Mouse (Mus musculus) hindbrain, embryonic 15.5 days (tissue): ENCODE data around the gene Arrb2. TPM values are rescaled to one million over a fixed set of nuclear protein-coding genes. Genes with fewer than 3 reads are reported as not detected.
"Not testable (repeated sequence)": the region's sequence is repeated elsewhere in the genome, so short reads cannot be mapped to it uniquely, and the experiment has no call there.

Source experiments
- ATAC-seq: fragments of 200-750 bp; cut with Nextera tagmentation; 2 replicates; pipeline ENCODE4 v1.8.0; 2017; ENCODE audit warnings: low read depth, moderate number of reproducible peaks, moderate TSS enrichment; ENCODE audit not compliant: low FRiP score
- H3K27ac ChIP-seq: fragments of 300-500 bp; sonication (generic); replicated peaks from 2 replicates; pipeline ENCODE4 v1.5.1; 2015; ENCODE audit warnings: mild to moderate bottlenecking, inconsistent platforms
- H3K27me3 ChIP-seq: fragments of 300-500 bp; sonication (generic); 2 replicates; pipeline ENCODE4 v1.6.1; 2015; ENCODE audit warnings: control low read depth, inconsistent platforms
- H3K36me3 ChIP-seq: fragments of 300-500 bp; sonication (generic); 2 replicates; pipeline ENCODE4 v1.6.1; 2015; ENCODE audit warnings: control low read depth, inconsistent platforms
- H3K4me1 ChIP-seq: fragments of 300-500 bp; sonication (generic); replicated peaks from 2 replicates; pipeline ENCODE4 v1.6.1; 2015; ENCODE audit warnings: control low read depth, inconsistent platforms
- H3K4me2 ChIP-seq: fragments of 300-500 bp; sonication (generic); 2 replicates; pipeline ENCODE4 v1.6.1; 2015; ENCODE audit warnings: moderate library complexity, mild to moderate bottlenecking, inconsistent platforms
- H3K4me3 ChIP-seq: fragments of 300-500 bp; sonication (generic); 2 replicates; pipeline ENCODE4 v1.5.1; 2015; ENCODE audit warnings: mild to moderate bottlenecking, inconsistent platforms
- H3K9ac ChIP-seq: fragments of 300-500 bp; sonication (generic); 2 replicates; pipeline ENCODE4 v1.6.1; 2015; ENCODE audit warnings: inconsistent platforms
- H3K9me3 ChIP-seq: fragments of 300-500 bp; sonication (generic); 2 replicates; pipeline ENCODE4 v1.6.1; 2016; ENCODE audit warnings: control low read depth, inconsistent platforms
- WGBS: fragments of 180-500 bp; shearing (Covaris S2); methylation state at CpG from one replicate; pipeline ENCODE4 v1.1.7; 2015; 5-methylcytosine and 5-hydroxymethylcytosine counted together
- polyA plus RNA-seq: library from polyadenylated mRNA; unstranded; fragments of >200 nt; fragmentation: Nextera tagmentation; extraction: Ambion mirVana; gene quantifications from 2 replicates; pipeline ENCODE4 v1.2.1, GENCODE M21; 2015

Gene Arrb2
- polyA plus RNA-seq: 50.3 and 57.5 TPM in 2 replicates

- H3K27me3 ChIP-seq: no peaks in the 10 kb centered on the region
- H3K27ac ChIP-seq: peak within 1 kb of the TSS; percentile 93
- WGBS: under 1% methylated on average over 68 of the region's 75 CpGs
- H3K4me2 ChIP-seq: peak within 1 kb of the TSS; percentile 78
- H3K9ac ChIP-seq: peak within 1 kb of the TSS; percentile 90
- peak; percentile 97 for ATAC-seq
- peaks cover 36% of the 10 kb centered on the region for H3K4me1 ChIP-seq
- H3K4me3 ChIP-seq: peak within 1 kb of the TSS; percentile 82
- H3K36me3 ChIP-seq: peaks cover 13% of the 10 kb centered on the region
- H3K9me3 ChIP-seq: no peaks in the 10 kb centered on the region
Measured at GRCm38 (mm10) chr11:70432048-70432894, at the start of gene Arrb2. Gene Arrb2 (plus strand): TSS chr11:70432635.

GRCm38 (mm10) chr11:70384136-70384535, 48.3 kb upstream of the Arrb2 start:
- Histone ChIP-seq H3K36me3 (0 out of 2 replicates have a peak, but pooled peaks cover 3% of the 10 kb centered on the region), H3K27me3 (no peaks in the 10 kb centered on the region), H3K9ac (no peak overlapping the region), H3K4me1 (no peaks in the 10 kb centered on the region), H3K9me3 (no peaks in the 10 kb centered on the region), H3K27ac (no peak overlapping the region), H3K4me3 (no peak overlapping the region), H3K4me2 (no peak overlapping the region)
- WGBS: 88% methylated on average over 3 of the region's 3 CpGs
- no peak for ATAC-seq

DNA sequence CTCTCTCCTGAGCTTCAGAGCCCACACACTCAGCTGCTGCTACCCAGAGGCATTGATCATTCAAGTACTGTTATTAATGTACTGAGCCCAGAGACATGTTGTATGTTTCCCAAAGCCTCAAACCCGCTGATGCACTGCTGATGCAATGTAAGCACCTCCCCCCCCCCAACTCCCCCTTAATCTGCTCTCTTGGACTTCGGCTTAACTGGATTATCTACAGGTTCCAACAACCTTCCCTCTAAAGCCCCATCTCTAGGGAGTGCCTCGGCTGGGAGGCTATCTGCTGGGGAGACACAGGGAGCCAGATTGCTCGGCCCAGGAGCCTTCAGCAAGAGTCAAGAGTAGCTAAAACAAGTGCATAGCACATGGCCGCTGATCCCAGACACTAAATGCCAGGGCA, 45.0 kb upstream of the Arrb2 start:
- H3K9ac ChIP-seq: no peak overlapping the region
- no peaks in the 10 kb centered on the region for H3K27me3 ChIP-seq
- peaks cover 16% of the 10 kb centered on the region for H3K36me3 ChIP-seq
- no peak for ATAC-seq
- H3K27ac ChIP-seq: no peak overlapping the region
- H3K4me3 ChIP-seq: no peak overlapping the region
- H3K4me2 ChIP-seq: no peak overlapping the region
- H3K4me1 ChIP-seq: no peaks in the 10 kb centered on the region
- no peaks in the 10 kb centered on the region for H3K9me3 ChIP-seq
- WGBS: 89% methylated on average over 5 of the region's 5 CpGs

- no peaks in the 10 kb centered on the region for H3K27me3 ChIP-seq
- H3K4me2 ChIP-seq: no peak overlapping the region
- peaks cover 30% of the 10 kb centered on the region for H3K36me3 ChIP-seq
- no peak overlapping the region for H3K27ac ChIP-seq
- no peak overlapping the region for H3K9ac ChIP-seq
- H3K4me1 ChIP-seq: no peaks in the 10 kb centered on the region
- 84% methylated on average over 5 of the region's 5 CpGs for WGBS
- no peaks in the 10 kb centered on the region for H3K9me3 ChIP-seq
- no peak overlapping the region for H3K4me3 ChIP-seq
- ATAC-seq: no peak
Measured at GRCm38 (mm10) chr11:70389421-70389820, 43.0 kb upstream of the Arrb2 start.

DNA sequence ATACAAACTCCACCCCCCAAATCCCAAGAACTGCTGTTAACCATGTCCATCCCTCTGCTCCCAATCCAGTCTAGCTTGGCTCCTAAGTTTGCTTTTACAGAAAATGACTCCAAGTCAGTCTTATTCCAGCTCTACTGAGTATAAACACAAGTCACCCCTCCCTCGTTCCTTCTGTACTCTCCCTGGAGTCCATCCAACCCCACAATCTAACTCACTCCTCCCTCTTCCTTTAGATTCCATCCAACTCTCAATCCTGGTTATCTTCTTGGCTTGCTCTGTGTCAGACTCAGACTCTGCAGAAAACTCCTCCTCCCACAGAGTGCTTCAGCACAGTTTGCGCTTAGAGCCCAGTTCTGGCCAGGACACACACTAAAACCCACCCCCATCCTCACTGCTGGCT, 28.8 kb upstream of the Arrb2 start:
- no peak for ATAC-seq
- H3K27me3 ChIP-seq: no peaks in the 10 kb centered on the region
- H3K4me1 ChIP-seq: peaks cover 15% of the 10 kb centered on the region
- no peaks in the 10 kb centered on the region for H3K9me3 ChIP-seq
- no peak overlapping the region for H3K4me2 ChIP-seq
- no peak overlapping the region for H3K9ac ChIP-seq
- no peak overlapping the region for H3K27ac ChIP-seq
- H3K36me3 ChIP-seq: peaks cover 38% of the 10 kb centered on the region
- 85% methylated on average over 2 of the region's 2 CpGs for WGBS
- no peak overlapping the region for H3K4me3 ChIP-seq

GRCm38 (mm10) chr11:70409594-70410296, 22.7 kb upstream of the Arrb2 start, which contains the start of gene Pelp1:
Gene Pelp1 (minus strand): TSS chr11:70410031.
- Histone ChIP-seq H3K27ac (peak within 1 kb of the TSS; percentile 72), H3K4me2 (peak within 1 kb of the TSS; percentile 83), H3K36me3 (0 out of 2 replicates have a peak, but pooled peaks cover 6% of the 10 kb centered on the region), H3K9me3 (no peaks in the 10 kb centered on the region), H3K27me3 (no peaks in the 10 kb centered on the region), H3K4me1 (peaks cover 26% of the 10 kb centered on the region), H3K9ac (peak within 1 kb of the TSS; percentile 92), H3K4me3 (peak within 1 kb of the TSS; percentile 83)
- WGBS: under 1% methylated on average over 59 of the region's 59 CpGs
- peak; percentile 99 for ATAC-seq

DNA sequence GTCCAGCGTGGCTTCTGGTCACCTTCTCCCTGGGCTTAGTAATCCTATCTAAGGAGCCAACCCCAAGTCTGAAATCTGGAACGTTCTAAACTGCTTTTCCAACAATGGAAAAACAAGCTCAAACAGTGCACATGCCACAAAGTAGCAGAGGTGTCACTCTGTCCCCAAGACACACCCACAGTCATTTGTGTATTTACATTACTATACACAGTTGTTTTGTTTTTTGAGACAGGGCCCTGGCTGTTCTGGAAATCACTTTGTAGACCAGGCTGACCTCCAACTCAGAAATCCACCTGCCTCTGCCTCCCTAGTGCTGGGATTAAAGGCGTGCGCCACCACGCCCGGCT, 22.2 kb upstream of the Arrb2 start:
- 0 out of 2 replicates have a peak, but pooled peaks cover 3% of the 10 kb centered on the region for H3K36me3 ChIP-seq
- peak overlapping the region; percentile 92 for H3K9ac ChIP-seq
- peak overlapping the region; percentile 83 for H3K4me3 ChIP-seq
- WGBS: 64% methylated on average over 6 of the region's 6 CpGs
- H3K27me3 ChIP-seq: no peaks in the 10 kb centered on the region
- no peak for ATAC-seq
- H3K4me2 ChIP-seq: peak overlapping the region; percentile 83
- peaks cover 26% of the 10 kb centered on the region for H3K4me1 ChIP-seq
- peak overlapping the region; percentile 72; the same call in 1 of the 2 replicates for H3K27ac ChIP-seq
- no peaks in the 10 kb centered on the region for H3K9me3 ChIP-seq

GRCm38 (mm10) chr11:70412591-70412990, 19.8 kb upstream of the Arrb2 start:
- no peaks in the 10 kb centered on the region for H3K27me3 ChIP-seq
- no peak for ATAC-seq
- H3K4me1 ChIP-seq: peaks cover 21% of the 10 kb centered on the region
- no peak overlapping the region for H3K4me3 ChIP-seq
- H3K9me3 ChIP-seq: no peaks in the 10 kb centered on the region
- H3K36me3 ChIP-seq: no peaks in the 10 kb centered on the region
- no peak overlapping the region for H3K4me2 ChIP-seq
- 77% methylated on average over 5 of the region's 5 CpGs for WGBS
- no peak overlapping the region for H3K27ac ChIP-seq
- H3K9ac ChIP-seq: no peak overlapping the region

GRCm38 (mm10) chr11:70413961-70414360, 18.5 kb upstream of the Arrb2 start:
- peaks cover 8% of the 10 kb centered on the region for H3K4me1 ChIP-seq
- ATAC-seq: no peak

DNA sequence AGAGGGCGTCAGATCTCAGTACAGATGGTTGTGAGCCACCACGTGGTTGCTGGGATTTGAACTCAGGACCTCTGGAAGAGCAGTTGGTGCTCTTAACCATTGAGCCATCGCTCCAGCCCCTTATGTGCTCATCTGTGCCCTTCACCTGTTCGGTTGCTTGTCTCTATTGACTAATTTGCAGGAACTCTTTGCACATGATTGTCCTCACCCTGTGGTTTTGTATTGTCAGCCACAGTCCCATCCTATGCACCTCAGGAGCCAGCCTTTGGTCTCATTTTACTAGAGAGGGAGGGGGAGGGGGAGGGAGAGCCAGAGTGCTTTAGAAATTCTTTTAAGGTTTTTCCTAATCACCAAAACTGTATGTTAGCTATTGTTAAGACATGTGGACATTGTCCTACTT, 14.2 kb upstream of the Arrb2 start:
- Histone ChIP-seq H3K4me1 (no peaks in the 10 kb centered on the region), H3K4me3 (no peak overlapping the region), H3K27me3 (no peaks in the 10 kb centered on the region), H3K9me3 (no peaks in the 10 kb centered on the region), H3K36me3 (no peaks in the 10 kb centered on the region), H3K9ac (no peak overlapping the region), H3K4me2 (no peak overlapping the region), H3K27ac (no peak overlapping the region)
- WGBS: 65% methylated on average over 4 of the region's 4 CpGs
- ATAC-seq: no peak

More at GRCm38 (mm10) chr11:70413961-70414360, 18.5 kb upstream of the Arrb2 start:
- WGBS: 4% methylated on average over 3 of the region's 3 CpGs
- H3K9ac ChIP-seq: no peak overlapping the region
- H3K4me2 ChIP-seq: no peak overlapping the region
- H3K4me3 ChIP-seq: no peak overlapping the region
- H3K36me3 ChIP-seq: no peaks in the 10 kb centered on the region
- H3K27me3 ChIP-seq: no peaks in the 10 kb centered on the region
- H3K27ac ChIP-seq: no peak overlapping the region
- H3K9me3 ChIP-seq: no peaks in the 10 kb centered on the region

- WGBS: 75% methylated on average over 5 of the region's 5 CpGs
- Histone ChIP-seq H3K4me1 (no peaks in the 10 kb centered on the region), H3K27ac (no peak overlapping the region), H3K9ac (no peak overlapping the region), H3K36me3 (no peaks in the 10 kb centered on the region), H3K9me3 (no peaks in the 10 kb centered on the region), H3K4me2 (no peak overlapping the region), H3K27me3 (no peaks in the 10 kb centered on the region), H3K4me3 (no peak overlapping the region)
- ATAC-seq: no peak
Measured at GRCm38 (mm10) chr11:70419486-70419885, 12.9 kb upstream of the Arrb2 start.

DNA sequence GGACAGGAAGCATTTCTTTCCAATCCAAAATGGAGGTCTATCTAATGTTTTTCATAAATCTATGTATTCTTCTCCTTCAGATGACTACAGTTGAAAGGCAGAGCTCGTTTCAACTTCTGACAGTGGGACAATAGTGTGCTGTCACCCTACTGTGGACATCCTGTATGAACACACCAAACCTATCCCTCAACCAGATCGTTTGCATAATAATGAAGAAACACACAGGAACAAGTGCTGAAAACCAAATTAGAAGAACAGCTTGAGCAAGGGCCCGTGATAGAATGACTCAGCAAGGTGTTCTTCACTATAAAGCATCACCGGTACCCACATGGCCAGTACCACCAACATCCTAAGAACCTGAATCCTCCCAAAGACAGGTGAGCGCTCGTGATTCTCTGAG, 5.8 kb upstream of the Arrb2 start:
- H3K4me3 ChIP-seq, H3K4me2 ChIP-seq, H3K27ac ChIP-seq, ATAC-seq, H3K36me3 ChIP-seq, H3K9me3 ChIP-seq, H3K9ac ChIP-seq, H3K27me3 ChIP-seq: not testable (repeated sequence)
- H3K4me1 ChIP-seq: peaks cover 11% of the 10 kb centered on the region
- 65% methylated on average over 6 of the region's 6 CpGs for WGBS
